Mouse (Mus musculus): Measurements from ENCODE around the gene Speg.

The Speg gene

GRCm38 (mm10) chr1:75374950-75375936 is at the start of gene Speg:
TSS of gene Speg (plus strand) at chr1:75375297.
- no peak for DNase-seq (ENCODE audit: low read depth)

DNA sequence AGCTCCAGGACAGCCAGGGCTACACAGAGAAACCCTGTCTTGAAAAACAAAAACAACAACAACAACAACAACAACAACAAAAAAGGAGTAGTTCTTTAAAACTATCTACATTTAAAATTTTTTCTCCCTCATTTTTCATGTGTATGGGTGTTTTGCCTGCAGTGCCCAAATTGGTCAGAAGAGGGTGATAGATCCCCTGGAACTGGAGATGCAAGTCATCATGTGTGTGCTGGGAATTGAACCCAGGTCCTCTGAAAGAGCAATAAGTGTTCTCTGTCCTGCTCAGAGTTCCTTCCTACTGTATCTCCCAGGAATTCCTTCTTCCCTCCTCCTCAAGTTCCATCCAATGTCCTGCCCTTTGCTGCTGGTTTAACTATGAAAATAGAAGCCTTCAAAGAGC is 47.6 kb upstream of the Speg start:
- DNase-seq (ENCODE audit: low read depth), result no peak

DNA sequence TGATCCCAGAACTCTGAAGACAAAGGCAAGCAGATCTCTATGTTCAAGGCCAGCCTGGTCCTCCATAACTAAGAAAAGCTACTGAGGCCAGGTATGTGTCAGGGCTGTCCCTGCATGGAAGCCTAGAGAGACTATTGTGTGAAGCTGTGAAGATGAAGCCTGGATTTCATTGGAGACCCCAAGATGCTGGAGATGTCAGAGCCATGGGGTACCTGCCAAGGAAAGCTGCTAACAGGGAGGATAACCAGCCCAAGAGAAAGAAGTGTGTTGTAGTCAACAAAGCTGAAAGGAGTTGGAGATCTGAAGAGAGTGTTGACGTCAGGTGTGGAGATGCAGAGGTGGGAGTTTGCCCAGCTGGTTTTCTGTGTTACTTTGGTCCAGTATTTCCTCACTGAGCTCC is 43.8 kb upstream of the Speg start:
- no peak for DNase-seq (ENCODE audit: low read depth)

- DNase-seq (ENCODE audit: low read depth), result no peak
Observed at GRCm38 (mm10) chr1:75336461-75336860, 38.6 kb upstream of the Speg start.

DNA sequence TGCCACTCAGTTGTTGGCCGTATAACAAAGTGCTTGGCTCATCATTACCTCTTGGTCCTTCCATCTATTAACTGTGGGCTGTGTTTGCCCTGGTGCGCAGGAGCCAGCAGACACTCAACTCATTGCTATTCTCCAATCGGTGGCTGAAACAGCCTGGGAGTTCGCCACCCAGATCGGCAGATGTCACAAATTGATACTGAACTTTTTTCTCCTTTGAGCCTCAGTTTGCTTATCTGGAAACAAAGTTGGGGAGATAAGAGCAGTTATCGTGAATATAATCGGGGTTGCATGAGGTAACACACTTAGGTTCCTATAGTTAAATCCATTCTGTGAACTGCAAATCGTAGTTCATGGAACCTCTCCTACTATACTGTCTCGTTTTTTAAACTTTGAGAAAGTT is 38.0 kb upstream of the Speg start:
- no peak for DNase-seq (ENCODE audit: low read depth)

- DNase-seq (ENCODE audit: low read depth), result no peak
Observed at GRCm38 (mm10) chr1:75338091-75338694, 36.9 kb upstream of the Speg start.

DNA sequence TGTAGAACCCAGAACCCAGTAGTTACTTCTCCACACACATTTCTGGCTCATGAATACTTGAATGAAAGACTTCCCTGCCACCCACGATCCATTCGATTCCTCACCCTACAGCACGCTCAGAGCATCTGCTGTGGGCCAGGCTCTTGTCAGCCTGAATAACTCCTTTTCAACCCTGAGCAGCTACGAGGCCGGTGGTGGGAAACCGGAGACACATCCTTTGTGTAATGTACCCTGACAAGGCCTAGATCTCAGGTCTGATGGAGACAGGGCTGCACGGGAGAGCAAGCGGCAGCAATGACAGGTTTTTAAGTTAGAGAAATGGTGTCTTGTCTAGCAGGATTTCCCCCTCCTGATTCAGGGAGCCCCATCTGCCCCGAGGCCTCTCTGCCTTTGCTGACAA is 35.8 kb upstream of the Speg start:
- no peak for DNase-seq (ENCODE audit: low read depth)

- no peak for DNase-seq (ENCODE audit: low read depth)
Observed at GRCm38 (mm10) chr1:75340519-75340918, 34.6 kb upstream of the Speg start.

GRCm38 (mm10) chr1:75342874-75343416 is 32.2 kb upstream of the Speg start:
- peak; percentile 60 for DNase-seq (ENCODE audit: low read depth)

GRCm38 (mm10) chr1:75344291-75345035 is 30.6 kb upstream of the Speg start:
- no peak for DNase-seq (ENCODE audit: low read depth)

DNA sequence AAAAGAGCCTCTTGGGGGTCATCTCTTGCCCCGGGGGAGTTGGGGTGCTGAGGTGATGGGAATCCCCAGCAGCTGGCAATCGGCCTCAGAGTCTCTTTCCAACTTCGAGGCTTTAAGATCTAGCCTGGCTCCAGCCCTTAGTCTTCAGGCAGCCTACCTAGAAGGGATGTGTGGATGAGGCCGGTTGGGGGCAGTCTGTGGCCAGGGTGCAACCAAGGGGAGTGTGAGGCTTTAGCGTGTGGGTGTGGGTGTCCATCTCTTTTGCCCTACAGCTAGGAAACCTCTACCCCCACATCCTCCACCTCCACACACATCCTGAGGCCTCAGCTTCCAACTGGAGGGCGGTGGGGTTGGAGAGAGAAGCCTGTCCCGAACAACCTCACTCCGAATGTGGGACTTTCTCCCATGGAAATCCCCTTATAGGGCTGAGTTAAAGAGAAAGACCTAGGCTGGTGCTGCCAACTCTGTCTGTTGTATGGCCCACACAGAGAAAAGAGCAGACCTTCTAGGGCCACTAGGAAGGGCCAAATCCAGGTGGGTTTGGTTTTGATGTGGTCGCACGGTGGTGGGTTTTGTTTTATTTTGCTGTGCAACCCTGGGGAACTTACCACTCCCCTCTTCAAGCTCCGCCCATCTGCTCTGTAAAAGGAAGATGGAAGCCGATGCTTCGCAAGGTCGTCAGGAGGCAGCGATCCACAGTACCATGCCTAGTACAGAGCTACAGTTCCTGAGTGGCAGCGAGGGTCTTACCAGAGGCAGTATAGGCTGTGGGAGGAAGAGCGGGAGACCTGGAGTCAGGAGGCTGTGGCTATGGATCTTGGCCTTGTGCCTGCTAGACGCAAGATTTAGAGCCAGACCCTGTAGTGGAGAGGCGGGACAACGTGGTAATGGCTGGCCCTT is 29.8 kb upstream of the Speg start:
- no peak for DNase-seq (ENCODE audit: low read depth)

DNA sequence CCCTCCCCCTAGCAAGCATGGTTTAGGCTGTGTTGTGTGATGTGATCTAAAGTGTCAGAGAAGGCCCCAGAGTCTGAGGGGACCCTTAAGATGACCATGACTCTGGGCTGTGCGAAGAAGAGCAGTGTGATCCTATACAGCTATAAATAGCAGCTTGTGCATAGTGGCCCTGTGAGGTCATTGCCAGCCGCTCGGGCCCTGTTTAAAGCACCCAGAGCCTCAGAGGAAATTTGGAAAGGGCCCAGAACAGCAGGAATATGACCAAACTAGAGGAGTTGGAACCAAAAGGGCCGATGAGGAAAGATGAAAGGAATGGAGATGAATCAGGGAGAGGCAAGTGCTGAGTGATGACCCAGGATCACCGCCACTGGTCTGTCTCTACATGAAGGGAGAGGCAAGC is 27.8 kb upstream of the Speg start:
- no peak for DNase-seq (ENCODE audit: low read depth)

GRCm38 (mm10) chr1:75349275-75349674 is 25.8 kb upstream of the Speg start:
- no peak for DNase-seq (ENCODE audit: low read depth)

GRCm38 (mm10) chr1:75357261-75357660 is 17.8 kb upstream of the Speg start:
- no peak for DNase-seq (ENCODE audit: low read depth)

- no peak for DNase-seq (ENCODE audit: low read depth)
Observed at GRCm38 (mm10) chr1:75358009-75358408, 17.1 kb upstream of the Speg start.

GRCm38 (mm10) chr1:75359346-75359745 is 15.8 kb upstream of the Speg start:
- DNase-seq (ENCODE audit: low read depth), result no peak

- DNase-seq (ENCODE audit: low read depth), result no peak
Observed at GRCm38 (mm10) chr1:75360112-75361031, 14.7 kb upstream of the Speg start, which contains the start of gene Des. TSS of gene Des (plus strand) at chr1:75360329.

- no peak for DNase-seq (ENCODE audit: low read depth)
Observed at GRCm38 (mm10) chr1:75361123-75361522, 14.0 kb upstream of the Speg start.

DNA sequence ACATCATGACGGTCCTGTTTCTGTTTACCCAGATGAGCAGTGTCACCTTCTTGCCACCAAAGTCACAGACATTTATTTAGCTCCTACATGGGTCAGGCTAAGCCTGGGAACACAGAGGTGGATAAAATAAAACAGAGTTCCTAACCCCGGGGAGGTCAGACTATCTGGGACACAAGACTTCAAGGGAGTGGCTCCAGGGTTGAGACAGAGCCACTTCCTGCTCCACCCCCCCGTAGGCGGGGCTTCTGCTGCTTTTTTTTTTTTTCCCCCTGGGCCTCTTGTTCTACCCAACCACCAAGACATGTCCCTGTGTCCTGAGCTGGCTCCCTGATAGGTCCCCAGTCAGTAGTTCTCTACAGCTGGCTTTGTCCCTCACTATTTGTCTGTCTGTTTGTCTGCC is 13.3 kb upstream of the Speg start:
- DNase-seq (ENCODE audit: low read depth), result peak; percentile 74

DNA sequence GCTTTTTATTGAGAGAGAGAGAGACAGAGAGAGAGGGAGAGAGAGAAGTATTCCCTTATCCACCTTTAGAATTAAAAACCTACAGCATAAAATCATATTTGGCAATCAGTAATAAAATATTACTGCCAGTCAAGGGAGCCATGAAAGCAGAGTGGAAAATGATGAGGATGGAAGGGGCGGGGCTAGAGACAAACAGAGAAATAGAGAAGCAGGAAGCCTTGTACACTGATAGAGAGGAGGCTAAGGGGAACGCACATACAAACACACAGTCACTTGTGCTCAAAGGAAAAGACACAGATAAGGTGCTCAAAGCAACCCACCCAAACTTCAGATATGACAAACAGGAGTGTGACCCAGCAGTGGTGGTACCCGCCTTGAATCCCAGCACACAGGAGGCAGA is 11.2 kb upstream of the Speg start:
- no peak for DNase-seq (ENCODE audit: low read depth)
